Mouse (Mus musculus): ENCODE results near the gene Srrm3.

DNA sequence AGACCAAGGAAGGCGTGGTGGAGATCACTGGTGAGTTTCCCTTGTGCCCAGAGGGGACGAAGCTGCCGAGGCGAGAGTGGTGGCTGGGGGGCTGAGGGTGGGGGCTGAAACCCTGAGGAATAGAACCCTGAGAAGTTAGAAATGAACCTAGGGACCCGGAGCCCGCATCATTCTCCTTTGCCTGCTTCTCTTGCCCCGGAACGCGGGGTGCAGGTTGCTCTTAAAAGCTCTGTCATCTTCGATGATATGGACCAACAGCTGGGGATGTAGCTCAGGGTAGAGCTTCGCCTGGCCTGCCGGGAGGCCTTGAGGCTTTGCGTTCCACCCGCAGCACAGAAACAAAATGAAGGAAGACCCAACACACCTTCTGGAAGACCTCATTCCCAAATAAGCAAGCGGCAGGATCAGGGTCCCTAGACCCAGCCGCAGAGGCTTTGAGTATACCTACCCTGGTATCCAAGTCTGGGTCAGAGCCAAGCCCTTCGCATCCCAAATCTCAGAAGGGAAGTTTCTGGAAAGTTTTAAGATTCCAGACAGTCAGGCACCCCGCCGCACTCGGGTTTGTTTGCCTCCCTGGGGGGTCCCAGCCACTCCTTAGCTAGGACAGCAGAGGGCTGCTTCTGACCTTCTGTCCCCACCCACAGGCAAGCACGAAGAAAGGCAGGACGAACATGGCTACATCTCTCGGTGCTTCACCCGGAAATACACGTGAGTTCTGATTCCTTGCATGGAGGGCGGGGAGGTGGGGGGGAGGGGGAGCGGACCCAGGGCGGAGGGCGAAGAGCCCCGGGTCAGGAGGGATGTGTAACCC lies 81.9 kb downstream of the Srrm3 start:
- TF ChIP-seq CTCF (IDR thresholded peaks at IDR 0.05; ENCODE audit: control insufficient read depth, insufficient read depth, insufficient replicate concordance, low read depth, low read length) (no peak), POLR2A (IDR thresholded peaks at IDR 0.05; ENCODE audit: control insufficient read depth, low read depth, low read length) (no peak)
